Mouse (Mus musculus) lung, postnatal 10 days (tissue): ENCODE measurements around the gene Hrh3.

Experiments
- DNase-seq: peaks from one replicate; pipeline ENCODE4 v3.0.0; 2021

The Hrh3 gene

GRCm38 (mm10) chr2:180105441-180106190 is 1.3 kb upstream of the Hrh3 start:
- no peak for DNase-seq

- no peak for DNase-seq
Measured at GRCm38 (mm10) chr2:180104659-180105377, 530 bp upstream of the Hrh3 start.

- no peak for DNase-seq
Measured at GRCm38 (mm10) chr2:180103151-180103977, 924 bp downstream of the Hrh3 start.

DNA sequence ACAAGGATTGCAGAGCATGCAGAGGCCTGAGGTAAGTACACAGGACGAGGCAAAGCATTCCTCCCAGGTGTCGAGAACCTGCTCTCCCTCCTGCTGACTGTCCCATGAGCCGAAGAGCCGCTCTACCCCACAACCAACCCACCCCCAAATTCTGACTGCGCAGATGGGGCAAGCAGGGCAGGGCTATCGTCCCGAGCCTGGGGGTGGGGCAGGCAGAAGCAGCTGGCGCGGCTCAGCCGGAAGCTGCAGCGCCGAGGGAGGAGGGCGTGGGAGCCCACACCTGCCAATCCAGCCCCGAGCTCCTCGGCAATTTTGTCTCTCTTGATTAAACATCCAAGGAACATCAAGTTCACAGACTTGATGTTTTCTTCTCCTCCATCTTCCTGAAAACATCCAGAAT is 4.8 kb downstream of the Hrh3 start:
- no peak for DNase-seq

DNA sequence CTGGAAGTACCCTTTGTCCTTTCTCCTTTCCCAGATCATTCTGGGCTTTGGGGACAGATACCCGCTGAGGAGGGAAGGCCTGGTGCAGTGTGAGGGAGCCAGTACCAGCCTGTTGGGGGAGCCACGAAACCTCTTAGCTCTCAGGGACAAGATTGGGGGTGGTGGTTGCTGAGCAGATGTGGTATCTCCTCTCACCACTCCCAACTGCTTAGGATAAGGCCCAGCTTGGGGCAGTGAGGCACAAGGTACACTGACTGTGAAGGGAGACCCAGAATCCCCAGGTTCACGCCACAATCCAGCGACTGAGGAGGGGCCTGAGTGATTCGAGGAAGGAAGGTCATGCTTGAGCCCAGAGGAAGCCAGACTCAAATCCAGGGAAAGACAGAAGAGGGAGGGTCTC is 6.1 kb downstream of the Hrh3 start:
- DNase-seq: no peak

- DNase-seq: no peak
Measured at GRCm38 (mm10) chr2:180097585-180097984, 6.7 kb downstream of the Hrh3 start.

DNA sequence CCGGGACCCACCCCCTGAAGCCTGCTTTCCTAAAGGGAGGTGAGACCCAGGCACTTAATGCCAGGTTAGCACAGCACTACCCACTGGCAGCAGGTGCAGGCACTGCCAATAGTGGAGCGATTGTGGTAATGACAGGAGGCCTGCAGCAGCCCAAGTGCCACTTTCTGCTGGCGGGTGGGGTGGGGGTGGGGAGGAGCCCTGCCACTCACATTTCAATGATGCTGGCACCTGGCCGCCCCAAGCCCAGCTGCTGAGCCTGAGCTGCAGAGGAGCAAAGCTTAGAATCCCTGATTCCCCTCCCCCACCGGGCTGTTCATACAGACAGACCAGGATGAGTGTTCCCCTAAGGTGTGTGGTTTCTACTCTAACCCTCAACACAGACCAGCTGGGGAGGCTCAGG is 8.6 kb downstream of the Hrh3 start:
- no peak for DNase-seq

GRCm38 (mm10) chr2:180090285-180090684 is 14.0 kb downstream of the Hrh3 start:
- no peak for DNase-seq

GRCm38 (mm10) chr2:180087472-180087871 is 16.8 kb downstream of the Hrh3 start:
- no peak for DNase-seq

DNA sequence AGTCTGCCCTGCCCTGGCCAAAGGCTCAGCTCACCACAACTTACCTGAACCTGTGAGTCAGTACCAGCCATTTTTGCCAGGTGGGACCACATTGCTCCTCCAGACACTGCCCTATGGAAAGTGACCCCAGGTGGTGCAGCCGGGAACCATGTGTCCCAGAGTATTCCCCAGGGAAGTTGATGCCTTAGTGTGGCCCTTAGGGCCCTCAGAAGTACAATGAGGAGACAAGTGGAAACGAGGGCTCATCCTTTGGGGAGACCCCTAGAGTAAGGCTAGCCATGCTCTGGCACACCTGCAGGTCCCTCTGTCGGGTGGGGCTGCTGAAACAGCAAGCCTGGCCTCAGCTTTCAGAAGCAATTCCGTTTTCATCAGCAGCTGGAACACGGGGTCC is 17.7 kb downstream of the Hrh3 start:
- no peak for DNase-seq

- no peak for DNase-seq
Measured at GRCm38 (mm10) chr2:180085926-180086636, 18.2 kb downstream of the Hrh3 start.

GRCm38 (mm10) chr2:180084565-180084964 is 19.7 kb downstream of the Hrh3 start:
- DNase-seq: no peak

DNA sequence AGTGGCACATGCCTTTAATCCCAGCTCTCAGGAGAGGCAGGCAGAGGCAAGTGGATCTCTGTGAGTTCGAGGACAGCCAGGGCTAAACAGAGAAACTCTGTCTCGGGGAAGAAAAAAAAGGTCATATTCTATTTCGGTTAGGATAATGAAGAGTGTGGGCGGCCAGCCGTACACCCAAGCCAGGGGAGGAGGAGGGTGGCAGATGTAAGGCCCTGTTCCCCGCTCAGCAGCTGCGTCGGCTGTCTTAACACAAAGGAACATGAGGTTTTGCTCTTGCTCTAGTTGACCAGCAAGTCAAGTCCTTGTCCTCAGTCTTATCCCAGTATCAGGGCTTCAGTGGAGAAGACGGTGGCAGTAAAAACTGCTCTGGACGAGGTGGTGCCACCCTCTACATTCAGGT is 21.2 kb downstream of the Hrh3 start:
- no peak for DNase-seq

DNA sequence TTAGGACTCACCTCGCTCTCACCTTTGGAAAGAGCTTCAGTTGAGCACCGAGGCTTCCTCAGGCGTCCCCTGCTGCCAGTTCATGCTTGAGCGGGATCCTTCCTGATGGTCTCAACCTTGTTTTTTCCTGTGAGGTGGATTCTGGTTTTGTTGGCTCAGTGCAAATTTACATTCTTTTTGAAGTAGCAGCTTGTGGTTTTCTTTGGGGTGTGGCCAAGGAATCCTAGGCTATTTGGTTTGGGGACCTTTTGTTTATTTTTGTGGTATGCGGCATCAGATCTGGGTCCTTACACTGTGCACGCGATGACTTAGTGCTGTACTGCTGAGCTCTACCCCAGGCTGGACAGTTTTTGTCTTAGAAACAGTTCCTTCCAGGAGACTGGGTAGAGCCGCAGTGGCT is 23.6 kb downstream of the Hrh3 start:
- peak; percentile 36 for DNase-seq

GRCm38 (mm10) chr2:180077622-180078021 is 26.7 kb downstream of the Hrh3 start:
- DNase-seq: no peak

GRCm38 (mm10) chr2:180072886-180073285 is 31.4 kb downstream of the Hrh3 start:
- no peak for DNase-seq

DNA sequence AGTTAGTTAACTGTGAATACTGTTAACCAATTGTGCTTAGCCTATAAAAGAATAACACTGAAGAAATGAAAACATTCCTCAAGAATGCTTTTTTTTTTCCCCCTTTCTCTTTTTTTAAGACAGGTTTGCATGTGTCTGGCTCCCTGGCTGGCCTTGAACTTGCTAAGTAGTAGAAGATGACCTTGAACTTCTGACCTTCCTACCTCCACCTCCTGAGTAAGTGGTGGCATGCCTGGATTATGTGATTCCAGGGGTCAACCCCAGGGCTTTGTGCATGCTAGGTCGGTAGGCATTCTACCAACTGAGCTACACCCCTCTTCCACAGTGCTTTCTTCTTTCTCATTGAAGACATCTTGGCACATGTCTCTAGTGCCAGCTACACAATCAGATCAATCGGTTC is 32.6 kb downstream of the Hrh3 start:
- DNase-seq: no peak

DNA sequence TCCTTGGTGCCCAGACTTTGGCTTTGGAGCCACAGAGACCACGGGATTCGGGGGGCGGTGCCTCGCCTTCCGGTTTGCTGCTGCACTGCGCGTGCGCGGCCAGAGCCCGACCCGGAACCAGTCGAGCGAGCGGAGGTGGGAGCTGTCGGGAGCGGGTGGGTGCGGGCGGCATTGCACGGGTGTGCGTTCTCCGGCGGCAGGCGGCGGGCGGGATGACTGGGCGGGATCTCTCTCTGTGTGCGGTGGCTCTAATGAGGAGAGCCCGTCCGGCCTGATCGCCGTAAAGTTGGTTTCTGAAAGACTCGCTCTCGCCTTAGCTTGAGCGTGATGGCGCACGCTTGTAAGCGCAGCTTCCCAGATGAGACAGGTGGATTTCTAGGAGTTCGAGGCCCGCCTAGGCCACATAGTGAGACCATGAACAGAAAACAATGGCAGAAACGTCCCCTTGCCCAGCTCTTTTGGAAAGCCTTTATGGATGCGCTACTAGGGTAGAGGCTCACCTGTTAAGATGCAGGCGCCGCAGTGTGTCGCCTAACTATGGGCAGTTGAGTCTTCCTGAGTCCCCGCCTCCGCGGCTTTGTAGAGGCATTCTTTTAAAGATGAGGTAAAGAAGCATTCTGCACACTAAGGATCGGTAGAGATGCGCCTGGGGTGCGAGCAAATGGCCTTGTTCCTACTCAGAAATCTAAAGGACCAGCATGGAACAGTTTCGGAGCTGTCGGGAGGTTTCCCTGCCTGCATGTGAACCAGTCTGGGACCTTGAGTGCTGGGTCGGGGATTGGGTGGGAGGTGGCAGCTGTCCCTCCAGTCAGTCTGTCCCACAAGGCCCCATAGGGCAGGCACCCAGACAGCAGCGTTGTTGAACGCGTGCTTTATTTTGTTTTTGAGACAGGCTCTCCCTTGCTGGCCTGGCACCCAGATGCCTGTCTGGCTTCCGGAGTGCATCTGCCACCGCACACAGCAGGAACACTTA is 33.5 kb downstream of the Hrh3 start, which contains the start of gene Mtg2:
Mtg2 (plus strand) TSS at position 108 of the 973 bp plus-strand sequence.
- DNase-seq: peak; percentile 97

DNA sequence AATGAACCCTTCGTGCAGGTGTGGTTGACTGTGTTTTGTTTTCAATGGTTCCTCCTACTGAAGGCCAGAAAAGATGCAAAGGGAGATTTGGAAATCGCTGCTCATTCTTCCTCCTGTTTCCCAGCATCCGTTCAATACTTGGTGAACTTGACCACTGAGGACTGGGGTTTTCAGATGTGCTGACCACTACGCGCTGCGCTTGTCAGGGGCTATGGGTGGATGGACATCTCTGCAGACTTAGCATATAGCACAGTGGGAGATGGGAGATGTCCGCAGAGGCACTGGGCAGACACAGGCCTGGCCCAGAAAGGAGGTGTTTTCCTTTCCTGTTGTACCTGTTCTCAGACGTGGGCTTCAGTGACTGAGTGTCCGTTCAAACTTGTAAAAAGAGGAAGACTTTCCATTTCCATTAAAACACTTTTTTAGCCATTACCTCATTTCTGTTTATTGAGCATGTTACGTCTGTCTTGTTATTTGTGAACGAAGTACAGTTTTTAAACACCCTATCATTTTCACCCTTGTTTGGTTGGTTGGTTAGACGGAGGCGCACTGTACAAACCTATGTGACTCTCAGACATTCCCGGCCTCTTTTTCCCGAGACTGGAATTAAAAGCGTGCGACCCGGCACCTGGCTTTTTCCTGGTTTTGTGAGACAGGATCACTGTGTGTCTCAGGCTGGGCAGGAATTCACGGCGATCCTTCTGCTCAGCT is 34.4 kb downstream of the Hrh3 start:
- no peak for DNase-seq

- no peak for DNase-seq
Measured at GRCm38 (mm10) chr2:180063338-180064131, 40.8 kb downstream of the Hrh3 start.
